Mouse (Mus musculus): ENCODE measurements at regions not wholly inside any gene's neighbourhood (a gene's known extent, or its start where the extent isn't known, plus 50 kb on each side); places are given as distances from the start of the nearest gene placed in this dataset.

- TF ChIP-seq POLR2A (IDR thresholded peaks at IDR 0.05; ENCODE audit: borderline replicate concordance, low read depth, low read length) (no peak), CTCF (IDR thresholded peaks at IDR 0.05; ENCODE audit: low read depth, low read length) (no peak)
- Histone ChIP-seq H3K4me1 (ENCODE audit: control insufficient read depth, insufficient read depth, low read length) (no peaks in the 10 kb centered on the region), H3K27ac (ENCODE audit: insufficient read depth, low read depth, low read length) (no peak overlapping the region), H3K4me3 (ENCODE audit: insufficient read depth, low read length) (no peak overlapping the region)
Observed at GRCm38 (mm10) chr13:101349354-101349753, 418.7 kb downstream of the Pik3r1 start.

DNA sequence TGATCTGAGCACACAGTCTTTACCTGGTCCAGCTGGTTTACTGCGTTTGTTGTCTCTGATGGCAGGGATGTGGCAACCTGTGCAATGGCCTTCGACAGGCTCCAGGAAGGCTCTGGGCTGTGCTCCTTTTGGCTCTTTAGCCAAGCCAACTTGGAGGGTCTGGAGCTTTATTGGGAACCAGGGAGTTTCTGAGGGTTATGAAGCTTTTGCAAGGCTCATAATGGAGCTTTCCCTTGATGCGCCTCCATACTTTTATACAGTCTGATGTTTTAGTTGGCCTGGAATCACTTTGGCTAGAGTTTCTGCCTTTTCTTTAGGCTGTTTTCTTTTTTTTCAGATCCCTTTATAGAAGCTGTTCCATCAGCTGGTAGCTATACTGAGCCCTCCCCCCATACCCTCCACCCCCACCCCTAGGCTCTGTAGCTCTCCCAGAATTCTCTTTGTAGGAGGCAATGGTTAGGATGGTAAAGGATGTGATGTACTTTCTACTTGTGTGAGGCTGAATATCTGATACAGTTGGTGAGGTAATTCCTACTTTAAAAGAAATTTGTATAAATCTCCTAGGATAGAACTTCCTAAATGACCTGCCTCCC lies 429.6 kb downstream of the Pik3r1 start:
- TF ChIP-seq POLR2A (IDR thresholded peaks at IDR 0.05; ENCODE audit: borderline replicate concordance, low read depth, low read length), result no peak
- TF ChIP-seq CTCF (IDR thresholded peaks at IDR 0.05; ENCODE audit: low read depth, low read length), result no peak

GRCm38 (mm10) chr13:101318621-101319020 lies 449.4 kb downstream of the Pik3r1 start:
- no peak overlapping the region for H3K4me3 ChIP-seq (ENCODE audit: insufficient read depth, low read length)
- no peak for TF ChIP-seq POLR2A (IDR thresholded peaks at IDR 0.05; ENCODE audit: borderline replicate concordance, low read depth, low read length)
- no peak for TF ChIP-seq CTCF (IDR thresholded peaks at IDR 0.05; ENCODE audit: low read depth, low read length)
- H3K27ac ChIP-seq (ENCODE audit: insufficient read depth, low read depth, low read length), result no peak overlapping the region
- H3K4me1 ChIP-seq (ENCODE audit: control insufficient read depth, insufficient read depth, low read length), result no peaks in the 10 kb centered on the region

More for the DNA sequence above, 429.6 kb downstream of the Pik3r1 start:
- Histone ChIP-seq H3K27ac (ENCODE audit: insufficient read depth, low read depth, low read length) (no peak overlapping the region), H3K4me3 (ENCODE audit: insufficient read depth, low read length) (no peak overlapping the region), H3K4me1 (ENCODE audit: control insufficient read depth, insufficient read depth, low read length) (no peaks in the 10 kb centered on the region)

DNA sequence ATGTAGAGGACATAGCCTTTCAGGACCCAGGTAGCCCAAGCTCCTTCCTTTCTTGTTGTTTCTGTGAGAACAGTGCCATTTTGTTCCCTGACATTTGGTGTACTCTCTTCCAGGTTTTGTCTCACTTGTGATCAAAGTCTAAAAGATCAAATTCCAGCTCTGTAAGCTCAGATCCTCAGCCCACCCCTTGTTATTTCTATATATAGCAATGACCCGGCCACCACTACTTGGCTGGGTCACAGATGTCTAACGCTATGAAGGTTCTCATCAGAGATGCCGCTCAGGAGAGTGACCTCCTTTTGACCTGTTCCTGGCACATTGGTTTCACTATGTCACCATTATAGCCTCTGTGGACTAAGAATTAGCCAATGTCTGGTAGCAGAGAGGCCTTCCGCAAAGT lies 451.7 kb downstream of the Pik3r1 start:
- no peak overlapping the region for H3K27ac ChIP-seq (ENCODE audit: insufficient read depth, low read depth, low read length)
- no peaks in the 10 kb centered on the region for H3K4me1 ChIP-seq (ENCODE audit: control insufficient read depth, insufficient read depth, low read length)
- TF ChIP-seq POLR2A (IDR thresholded peaks at IDR 0.05; ENCODE audit: borderline replicate concordance, low read depth, low read length), result no peak
- no peak for TF ChIP-seq CTCF (IDR thresholded peaks at IDR 0.05; ENCODE audit: low read depth, low read length)
- no peak overlapping the region for H3K4me3 ChIP-seq (ENCODE audit: insufficient read depth, low read length)

DNA sequence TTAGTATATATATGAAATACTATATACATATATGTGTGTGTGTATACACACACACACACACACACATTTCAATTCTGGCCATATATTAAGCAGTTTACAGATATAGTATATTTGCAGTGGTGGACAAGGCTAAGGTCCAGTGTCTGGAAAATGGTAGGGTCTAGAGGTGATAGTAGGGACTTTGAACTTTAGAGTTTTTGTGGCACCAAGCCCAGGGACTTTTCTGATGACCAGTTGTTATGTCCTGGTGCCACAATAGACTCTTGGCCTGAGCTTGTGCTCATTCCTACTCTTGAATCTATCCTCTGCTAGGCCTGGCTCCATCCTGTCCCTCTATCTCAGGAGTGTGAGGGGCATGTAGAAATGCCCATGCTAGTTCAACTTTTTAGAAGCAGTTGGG lies 454.0 kb downstream of the Pik3r1 start:
- no peaks in the 10 kb centered on the region for H3K4me1 ChIP-seq (ENCODE audit: control insufficient read depth, insufficient read depth, low read length)
- TF ChIP-seq POLR2A (IDR thresholded peaks at IDR 0.05; ENCODE audit: borderline replicate concordance, low read depth, low read length) (no peak), CTCF (IDR thresholded peaks at IDR 0.05; ENCODE audit: low read depth, low read length) (no peak)
- H3K27ac ChIP-seq (ENCODE audit: insufficient read depth, low read depth, low read length), result no peak overlapping the region
- no peak overlapping the region for H3K4me3 ChIP-seq (ENCODE audit: insufficient read depth, low read length)

DNA sequence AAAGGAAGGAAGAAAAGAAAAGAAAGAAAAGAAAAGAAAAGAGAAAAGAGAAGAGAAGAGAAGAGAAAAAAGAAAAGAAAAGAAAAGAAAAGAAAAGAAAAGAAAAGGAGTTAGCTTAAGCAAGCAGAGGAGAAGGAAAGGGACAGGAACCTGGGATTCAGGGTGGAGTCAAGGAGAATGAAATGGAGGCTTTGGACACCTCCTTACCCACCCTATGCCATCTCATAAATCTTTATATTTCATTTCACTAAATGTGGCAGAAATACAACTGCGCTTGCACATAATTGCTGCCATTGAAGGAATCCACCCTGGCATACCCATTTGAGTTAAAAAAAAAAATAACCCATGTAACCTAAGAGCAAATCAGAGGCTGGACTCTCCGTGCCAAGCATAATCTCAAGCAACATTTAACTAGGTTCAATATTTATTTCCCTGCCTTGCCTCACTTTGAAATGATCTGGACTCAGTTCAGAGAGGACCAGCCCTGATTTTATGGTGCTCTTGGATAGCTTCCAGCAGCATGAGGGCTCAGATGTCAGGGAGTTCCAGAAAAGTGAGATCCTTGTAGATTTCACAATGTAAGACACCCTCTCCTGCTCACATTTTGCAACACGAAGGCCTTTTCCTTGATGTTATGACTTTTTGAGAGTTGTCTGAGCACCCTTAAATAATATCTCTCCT lies 456.2 kb downstream of the Pik3r1 start:
- Histone ChIP-seq H3K4me1 (ENCODE audit: control insufficient read depth, insufficient read depth, low read length) (no peaks in the 10 kb centered on the region), H3K4me3 (ENCODE audit: insufficient read depth, low read length) (no peak overlapping the region), H3K27ac (ENCODE audit: insufficient read depth, low read depth, low read length) (no peak overlapping the region)
- no peak for TF ChIP-seq CTCF (IDR thresholded peaks at IDR 0.05; ENCODE audit: low read depth, low read length)
- no peak for TF ChIP-seq POLR2A (IDR thresholded peaks at IDR 0.05; ENCODE audit: borderline replicate concordance, low read depth, low read length)

GRCm38 (mm10) chr13:101308724-101309123 lies 459.3 kb downstream of the Pik3r1 start:
- TF ChIP-seq POLR2A (IDR thresholded peaks at IDR 0.05; ENCODE audit: borderline replicate concordance, low read depth, low read length), result no peak
- no peak for TF ChIP-seq CTCF (IDR thresholded peaks at IDR 0.05; ENCODE audit: low read depth, low read length)

DNA sequence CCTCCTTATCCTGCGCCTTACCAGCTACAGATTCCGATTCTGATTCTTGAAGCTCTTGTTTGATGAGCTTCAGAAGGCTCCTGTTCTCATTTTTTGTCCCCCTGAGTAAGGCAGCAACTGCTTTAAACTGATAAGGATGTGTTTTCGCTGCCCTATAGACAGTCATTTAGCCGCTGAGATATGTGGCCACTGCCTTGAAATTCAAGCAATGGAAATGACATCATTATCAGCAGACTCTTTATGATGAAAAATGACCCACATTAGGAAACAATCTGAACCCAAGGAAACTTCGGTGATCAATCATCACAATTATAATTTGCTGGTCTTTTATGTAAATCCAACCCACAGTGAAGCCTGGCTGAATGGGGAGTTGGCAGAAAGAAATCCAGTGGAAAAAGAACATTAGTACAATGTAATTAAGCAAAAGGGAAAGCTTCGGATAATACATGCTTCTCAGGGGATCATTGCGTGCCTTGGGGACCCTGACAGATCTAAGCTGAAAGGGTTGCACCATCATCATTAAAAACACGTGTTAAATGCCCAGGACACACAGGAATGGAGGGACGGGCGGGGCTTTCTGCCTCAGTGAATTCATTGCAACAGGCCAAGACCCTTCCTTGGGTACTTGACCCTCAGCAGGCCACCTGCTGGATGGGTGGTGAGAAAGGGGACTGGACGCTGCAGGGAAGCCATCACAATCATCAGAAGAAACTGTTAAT lies 462.2 kb downstream of the Pik3r1 start:
- no peak for TF ChIP-seq POLR2A (IDR thresholded peaks at IDR 0.05; ENCODE audit: borderline replicate concordance, low read depth, low read length)
- TF ChIP-seq CTCF (IDR thresholded peaks at IDR 0.05; ENCODE audit: low read depth, low read length), result no peak
- no peak overlapping the region for H3K4me3 ChIP-seq (ENCODE audit: insufficient read depth, low read length)
- no peak overlapping the region for H3K27ac ChIP-seq (ENCODE audit: insufficient read depth, low read depth, low read length)
- H3K4me1 ChIP-seq (ENCODE audit: control insufficient read depth, insufficient read depth, low read length), result no peaks in the 10 kb centered on the region

More at GRCm38 (mm10) chr13:101308724-101309123, 459.3 kb downstream of the Pik3r1 start:
- Histone ChIP-seq H3K4me1 (ENCODE audit: control insufficient read depth, insufficient read depth, low read length) (no peaks in the 10 kb centered on the region), H3K4me3 (ENCODE audit: insufficient read depth, low read length) (no peak overlapping the region), H3K27ac (ENCODE audit: insufficient read depth, low read depth, low read length) (no peak overlapping the region)

GRCm38 (mm10) chr13:101305063-101305462 lies 463.0 kb downstream of the Pik3r1 start:
- Histone ChIP-seq H3K4me1 (ENCODE audit: control insufficient read depth, insufficient read depth, low read length) (no peaks in the 10 kb centered on the region), H3K27ac (ENCODE audit: insufficient read depth, low read depth, low read length) (no peak overlapping the region), H3K4me3 (ENCODE audit: insufficient read depth, low read length) (no peak overlapping the region)
- TF ChIP-seq CTCF (IDR thresholded peaks at IDR 0.05; ENCODE audit: low read depth, low read length) (no peak), POLR2A (IDR thresholded peaks at IDR 0.05; ENCODE audit: borderline replicate concordance, low read depth, low read length) (no peak)

DNA sequence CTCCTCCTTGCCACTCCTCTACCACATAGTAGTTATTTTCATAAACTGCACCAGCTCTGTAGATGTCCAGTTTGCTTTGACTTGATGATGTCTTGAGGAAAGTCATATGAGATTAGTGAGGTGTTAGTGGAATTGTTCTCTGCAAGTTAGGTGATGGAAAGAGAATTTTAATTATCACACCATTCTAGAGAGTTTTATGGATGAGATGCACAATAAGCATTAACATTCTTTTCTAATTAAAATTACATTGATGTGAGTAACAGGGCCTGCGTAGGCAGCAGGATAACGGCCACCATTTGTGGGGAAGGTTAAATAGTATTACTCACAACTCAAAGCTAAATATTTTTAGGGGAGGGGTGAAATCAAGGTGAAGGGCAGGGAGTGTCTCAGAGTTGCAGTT lies 466.7 kb downstream of the Pik3r1 start:
- no peak for TF ChIP-seq POLR2A (IDR thresholded peaks at IDR 0.05; ENCODE audit: borderline replicate concordance, low read depth, low read length)
- no peak for TF ChIP-seq CTCF (IDR thresholded peaks at IDR 0.05; ENCODE audit: low read depth, low read length)
- no peak overlapping the region for H3K4me3 ChIP-seq (ENCODE audit: insufficient read depth, low read length)

More for the DNA sequence above, 466.7 kb downstream of the Pik3r1 start:
- H3K27ac ChIP-seq (ENCODE audit: insufficient read depth, low read depth, low read length), result no peak overlapping the region
- no peaks in the 10 kb centered on the region for H3K4me1 ChIP-seq (ENCODE audit: control insufficient read depth, insufficient read depth, low read length)

Data from bone marrow macrophage, adult 2 months (primary cell).